Mouse (Mus musculus) hindbrain, embryonic 13.5 days (tissue): ENCODE measurements around the gene Wfdc1. TPM values are rescaled to one million over a fixed set of nuclear protein-coding genes. Genes with fewer than 3 reads are reported as not detected.

Experiments used
- ATAC-seq: fragments of 200-750 bp; cut with Nextera tagmentation; 2 replicates; pipeline ENCODE4 v1.8.0; 2017; ENCODE audit warnings: moderate TSS enrichment; ENCODE audit not compliant: low FRiP score
- H3K27ac ChIP-seq: fragments of 300-500 bp; sonication (generic); 2 replicates; pipeline ENCODE4 v1.5.1; 2015; ENCODE audit warnings: inconsistent platforms, mild to moderate bottlenecking, moderate library complexity
- H3K27me3 ChIP-seq: fragments of 300-500 bp; sonication (generic); 2 replicates; pipeline ENCODE4 v1.6.1; 2015; ENCODE audit warnings: mild to moderate bottlenecking, inconsistent platforms
- H3K36me3 ChIP-seq: fragments of 300-500 bp; sonication (generic); 2 replicates; pipeline ENCODE4 v1.6.1; 2015; ENCODE audit warnings: mild to moderate bottlenecking, inconsistent platforms
- H3K4me1 ChIP-seq: fragments of 300-500 bp; sonication (generic); replicated peaks from 2 replicates; pipeline ENCODE4 v1.6.1; 2015; ENCODE audit warnings: inconsistent platforms
- H3K4me2 ChIP-seq: fragments of 300-500 bp; sonication (generic); 2 replicates; pipeline ENCODE4 v1.6.1; 2015; ENCODE audit warnings: inconsistent platforms, mild to moderate bottlenecking, moderate library complexity
- H3K4me3 ChIP-seq: fragments of 300-500 bp; sonication (generic); 2 replicates; pipeline ENCODE4 v1.5.1; 2015; ENCODE audit warnings: mild to moderate bottlenecking, inconsistent platforms
- H3K9ac ChIP-seq: fragments of 300-500 bp; sonication (generic); 2 replicates; pipeline ENCODE4 v1.6.1; 2015; ENCODE audit warnings: mild to moderate bottlenecking, inconsistent platforms
- H3K9me3 ChIP-seq: fragments of 300-500 bp; sonication (generic); 2 replicates; pipeline ENCODE4 v1.6.1; 2016; ENCODE audit warnings: inconsistent platforms
- WGBS: fragments of 180-500 bp; shearing (Covaris S2); methylation state at CpG from one replicate; pipeline ENCODE4 v1.1.7; 2015; 5-methylcytosine and 5-hydroxymethylcytosine counted together
- polyA plus RNA-seq: library from polyadenylated mRNA; unstranded; fragments of >200 nt; fragmentation: Nextera tagmentation; extraction: Ambion mirVana; gene quantifications from 2 replicates; pipeline ENCODE4 v1.2.1, GENCODE M21; 2015

The Wfdc1 gene
- polyA plus RNA-seq: 3.3 and 3.5 TPM in 2 replicates

DNA sequence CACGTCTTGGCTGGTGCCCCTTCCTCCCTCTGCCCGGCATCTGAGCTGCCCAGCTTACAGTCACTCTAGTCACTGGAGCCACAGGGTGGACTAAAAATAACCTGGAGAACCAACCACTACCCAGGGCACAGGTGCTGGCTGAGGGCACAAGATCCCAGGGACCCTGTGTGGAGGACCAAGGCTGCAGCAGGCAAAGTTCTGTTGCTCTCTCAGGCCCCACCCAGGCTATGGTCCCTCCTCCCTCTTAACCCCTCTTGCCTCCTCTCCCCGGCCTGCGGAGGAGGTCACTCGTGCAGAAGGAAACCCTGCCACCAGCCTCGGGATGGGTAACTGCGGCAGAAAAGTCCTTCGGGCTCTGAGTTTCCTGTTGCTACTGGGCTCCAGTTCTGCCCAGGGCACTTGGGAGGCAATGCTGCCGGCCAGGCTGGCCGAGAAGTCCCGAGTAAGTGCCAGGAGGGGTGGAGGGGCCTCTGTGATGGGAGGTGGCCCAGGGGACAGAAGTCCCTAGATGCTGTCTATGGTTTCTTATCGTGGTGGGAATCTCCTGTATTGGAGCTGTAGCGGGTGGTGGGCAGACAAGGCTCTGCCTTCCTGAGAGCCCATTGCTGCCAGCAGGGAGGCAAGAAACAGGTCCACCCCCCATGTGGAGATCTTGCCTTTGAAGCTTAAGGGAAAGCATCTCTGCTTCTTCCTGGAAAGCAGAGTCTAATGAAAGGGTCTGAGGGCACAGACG, at the start of gene Wfdc1:
Wfdc1 (plus strand) TSS at position 147 of the 733 bp plus-strand sequence.
- Histone ChIP-seq H3K9me3 (no peaks in the 10 kb centered on the region), H3K27ac (no peak within 1 kb of the TSS), H3K27me3 (peaks cover 12% of the 10 kb centered on the region; the same call in 1 of the 2 replicates), H3K4me1 (peaks cover 6% of the 10 kb centered on the region), H3K36me3 (no peaks in the 10 kb centered on the region), H3K4me2 (no peak within 1 kb of the TSS), H3K9ac (no peak within 1 kb of the TSS), H3K4me3 (no peak within 1 kb of the TSS)
- WGBS: 23% methylated on average over 14 of the region's 14 CpGs
- ATAC-seq: no peak

GRCm38 (mm10) chr8:119616811-119617210, 49.4 kb upstream of the Wfdc1 start:
- Histone ChIP-seq H3K4me1 (no peaks in the 10 kb centered on the region), H3K9ac (no peak overlapping the region), H3K4me2 (no peak overlapping the region), H3K4me3 (no peak overlapping the region), H3K36me3 (no peaks in the 10 kb centered on the region), H3K9me3 (no peaks in the 10 kb centered on the region), H3K27me3 (no peaks in the 10 kb centered on the region), H3K27ac (no peak overlapping the region)
- 91% methylated on average over 4 of the region's 4 CpGs for WGBS
- no peak for ATAC-seq

GRCm38 (mm10) chr8:119617586-119617985, 48.6 kb upstream of the Wfdc1 start:
- ATAC-seq: no peak
- WGBS: 86% methylated on average over 5 of the region's 5 CpGs
- Histone ChIP-seq H3K4me2 (no peak overlapping the region), H3K27me3 (no peaks in the 10 kb centered on the region), H3K9me3 (no peaks in the 10 kb centered on the region), H3K9ac (no peak overlapping the region), H3K4me1 (no peaks in the 10 kb centered on the region), H3K27ac (no peak overlapping the region), H3K4me3 (no peak overlapping the region), H3K36me3 (no peaks in the 10 kb centered on the region)

GRCm38 (mm10) chr8:119618887-119619286, 47.3 kb upstream of the Wfdc1 start:
- Histone ChIP-seq H3K4me1 (no peaks in the 10 kb centered on the region), H3K27me3 (0 out of 2 replicates have a peak, but pooled peaks cover 1% of the 10 kb centered on the region), H3K9ac (no peak overlapping the region), H3K27ac (no peak overlapping the region), H3K9me3 (no peaks in the 10 kb centered on the region), H3K4me2 (no peak overlapping the region), H3K36me3 (no peaks in the 10 kb centered on the region), H3K4me3 (no peak overlapping the region)
- no peak for ATAC-seq
- 73% methylated on average over 5 of the region's 5 CpGs for WGBS

- Histone ChIP-seq H3K27ac (no peak overlapping the region), H3K36me3 (no peaks in the 10 kb centered on the region), H3K4me2 (no peak overlapping the region), H3K9ac (no peak overlapping the region), H3K9me3 (no peaks in the 10 kb centered on the region), H3K4me3 (no peak overlapping the region), H3K27me3 (0 out of 2 replicates have a peak, but pooled peaks cover 3% of the 10 kb centered on the region), H3K4me1 (no peaks in the 10 kb centered on the region)
- whole genome bisulfite sequencing: 77% methylated on average over 6 of the region's 6 CpGs
- no peak for ATAC-seq
These were observed 45.9 kb upstream of the Wfdc1 start for GRCm38 (mm10) chr8:119620116-119620840.

DNA sequence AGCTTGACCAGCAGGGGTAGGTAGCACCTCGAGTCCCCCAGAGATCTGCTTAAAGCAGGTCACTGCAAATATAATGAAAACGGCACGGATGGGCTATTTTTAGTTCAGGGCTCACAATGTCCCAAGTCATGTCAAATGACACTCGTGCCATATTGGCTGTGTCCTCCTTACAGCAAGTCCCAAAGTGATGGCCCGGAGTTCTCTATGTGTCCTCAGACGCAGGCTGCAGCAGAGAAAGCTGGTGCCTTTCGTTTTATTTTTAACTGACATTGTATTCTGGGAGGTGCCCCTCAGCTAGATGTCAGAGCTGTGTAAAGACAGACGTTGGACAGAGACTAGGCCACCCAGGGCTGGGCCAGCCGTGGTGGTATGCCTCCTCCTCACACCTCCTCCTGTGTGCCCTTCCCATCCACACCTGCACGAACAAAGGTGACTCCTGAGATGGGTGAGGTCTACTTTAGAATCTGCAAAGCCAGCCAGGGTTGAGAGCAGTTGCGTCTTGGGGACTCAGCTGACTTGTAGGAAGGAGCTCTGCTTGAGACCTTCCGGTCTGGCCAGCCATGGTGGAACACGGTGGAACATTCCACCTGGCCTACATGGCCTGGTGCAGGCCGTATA, 45.2 kb upstream of the Wfdc1 start:
- no peaks in the 10 kb centered on the region for H3K36me3 ChIP-seq
- H3K4me3 ChIP-seq: no peak overlapping the region
- WGBS: 90% methylated on average over 14 of the region's 14 CpGs
- no peak overlapping the region for H3K9ac ChIP-seq
- H3K4me1 ChIP-seq: 0 out of 2 replicates have a peak, but pooled peaks cover 2% of the 10 kb centered on the region
- H3K27me3 ChIP-seq: 0 out of 2 replicates have a peak, but pooled peaks cover 3% of the 10 kb centered on the region
- no peak for ATAC-seq
- H3K4me2 ChIP-seq: no peak overlapping the region
- H3K9me3 ChIP-seq: no peaks in the 10 kb centered on the region
- H3K27ac ChIP-seq: no peak overlapping the region

GRCm38 (mm10) chr8:119622555-119622954, 43.6 kb upstream of the Wfdc1 start:
- Histone ChIP-seq H3K36me3 (no peaks in the 10 kb centered on the region), H3K27ac (no peak overlapping the region), H3K27me3 (0 out of 2 replicates have a peak, but pooled peaks cover 3% of the 10 kb centered on the region), H3K9me3 (no peaks in the 10 kb centered on the region), H3K4me3 (no peak overlapping the region), H3K9ac (no peak overlapping the region), H3K4me2 (no peak overlapping the region), H3K4me1 (peaks cover 4% of the 10 kb centered on the region; the same call in 1 of the 2 replicates)
- WGBS: 55% methylated on average over 4 of the region's 4 CpGs
- no peak for ATAC-seq

GRCm38 (mm10) chr8:119623061-119623460, 43.1 kb upstream of the Wfdc1 start:
- Histone ChIP-seq H3K4me3 (no peak overlapping the region), H3K4me1 (peaks cover 9% of the 10 kb centered on the region), H3K9me3 (no peaks in the 10 kb centered on the region), H3K27ac (no peak overlapping the region), H3K4me2 (no peak overlapping the region), H3K9ac (no peak overlapping the region), H3K36me3 (no peaks in the 10 kb centered on the region), H3K27me3 (0 out of 2 replicates have a peak, but pooled peaks cover 3% of the 10 kb centered on the region)
- no peak for ATAC-seq
- WGBS: 85% methylated on average over 8 of the region's 8 CpGs

DNA sequence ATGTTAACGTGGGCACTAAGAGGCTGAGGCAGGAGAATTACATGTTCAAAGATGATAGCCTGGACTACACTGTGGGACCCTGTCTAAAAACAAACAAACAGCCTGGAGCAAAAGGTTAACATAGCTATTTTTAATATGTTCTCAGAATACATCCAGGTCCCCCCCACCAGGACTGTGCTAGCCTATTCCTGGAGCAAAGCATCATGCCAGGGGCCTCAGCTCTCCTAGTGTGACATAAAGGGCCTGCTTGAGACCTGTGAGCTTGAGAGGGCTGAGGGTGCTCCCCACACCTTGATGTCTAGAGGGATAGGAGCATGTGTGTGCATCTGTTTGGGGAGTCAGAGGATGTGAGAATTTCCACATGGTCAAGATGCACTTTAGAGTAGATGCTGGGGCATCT, 42.4 kb upstream of the Wfdc1 start:
- no peak overlapping the region for H3K27ac ChIP-seq
- no peak for ATAC-seq
- H3K9ac ChIP-seq: no peak overlapping the region
- H3K4me2 ChIP-seq: no peak overlapping the region
- peaks cover 10% of the 10 kb centered on the region for H3K4me1 ChIP-seq
- no peaks in the 10 kb centered on the region for H3K36me3 ChIP-seq
- H3K4me3 ChIP-seq: no peak overlapping the region
- WGBS: 83% methylated on average over 1 of the region's 1 CpGs
- 0 out of 2 replicates have a peak, but pooled peaks cover 3% of the 10 kb centered on the region for H3K27me3 ChIP-seq
- H3K9me3 ChIP-seq: no peaks in the 10 kb centered on the region

DNA sequence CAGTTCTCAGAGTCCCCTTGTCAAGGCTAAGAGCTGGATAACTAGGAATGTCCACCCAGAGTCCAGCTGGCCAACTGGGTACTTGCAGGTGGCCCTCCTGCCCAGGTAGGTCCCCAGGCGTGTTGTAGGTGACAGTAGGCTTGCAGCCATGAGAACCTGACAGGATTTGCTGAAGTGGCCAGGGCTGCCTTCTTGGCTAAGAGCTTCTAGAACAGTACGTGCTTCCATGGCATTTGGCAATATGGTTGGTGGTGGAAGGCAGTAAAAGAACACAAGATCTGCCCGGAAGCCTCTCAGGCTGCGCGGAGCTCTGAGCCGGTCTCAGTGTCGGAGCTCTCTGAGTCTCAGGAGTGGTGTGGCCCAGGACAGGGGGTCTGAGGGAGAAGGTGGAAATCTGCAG, 41.2 kb upstream of the Wfdc1 start:
- H3K9me3 ChIP-seq: no peaks in the 10 kb centered on the region
- no peak overlapping the region for H3K9ac ChIP-seq
- H3K36me3 ChIP-seq: no peaks in the 10 kb centered on the region
- no peak overlapping the region for H3K27ac ChIP-seq
- H3K27me3 ChIP-seq: 0 out of 2 replicates have a peak, but pooled peaks cover 3% of the 10 kb centered on the region
- ATAC-seq: no peak
- no peak overlapping the region for H3K4me2 ChIP-seq
- 90% methylated on average over 7 of the region's 7 CpGs for WGBS
- H3K4me1 ChIP-seq: peaks cover 10% of the 10 kb centered on the region
- H3K4me3 ChIP-seq: no peak overlapping the region

GRCm38 (mm10) chr8:119625788-119626187, 40.4 kb upstream of the Wfdc1 start:
- no peak overlapping the region for H3K27ac ChIP-seq
- H3K4me2 ChIP-seq: no peak overlapping the region
- H3K4me1 ChIP-seq: peaks cover 13% of the 10 kb centered on the region
- H3K36me3 ChIP-seq: no peaks in the 10 kb centered on the region
- 0 out of 2 replicates have a peak, but pooled peaks cover 3% of the 10 kb centered on the region for H3K27me3 ChIP-seq
- no peak overlapping the region for H3K4me3 ChIP-seq
- H3K9me3 ChIP-seq: no peaks in the 10 kb centered on the region
- H3K9ac ChIP-seq: no peak overlapping the region
- 77% methylated on average over 22 of the region's 22 CpGs for WGBS
- no peak for ATAC-seq

DNA sequence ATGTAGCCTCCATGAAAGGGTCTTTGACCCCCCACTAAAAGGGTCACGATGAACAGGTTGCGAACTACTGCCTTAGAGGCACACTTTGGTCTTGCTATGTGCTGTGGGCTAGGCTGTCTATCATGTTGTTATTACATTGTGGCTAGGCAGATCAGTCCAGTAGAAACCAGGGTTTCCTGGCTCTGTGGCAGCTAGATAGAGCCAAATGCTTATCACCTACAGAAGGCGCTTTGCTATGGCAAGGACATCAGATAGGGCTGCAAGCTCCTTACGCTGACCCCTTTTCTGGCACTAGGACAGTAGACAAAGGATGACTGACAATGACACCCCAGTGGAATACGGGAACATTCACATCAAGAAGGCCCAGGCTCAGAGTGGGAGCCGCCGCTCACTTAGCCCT, 39.0 kb upstream of the Wfdc1 start:
- H3K4me2 ChIP-seq: no peak overlapping the region
- no peak overlapping the region for H3K27ac ChIP-seq
- H3K9me3 ChIP-seq: no peaks in the 10 kb centered on the region
- ATAC-seq: no peak
- H3K36me3 ChIP-seq: no peaks in the 10 kb centered on the region
- no peak overlapping the region for H3K4me3 ChIP-seq
- no peak overlapping the region for H3K9ac ChIP-seq
- H3K4me1 ChIP-seq: peaks cover 22% of the 10 kb centered on the region
- 78% methylated on average over 7 of the region's 7 CpGs for WGBS
- 0 out of 2 replicates have a peak, but pooled peaks cover 3% of the 10 kb centered on the region for H3K27me3 ChIP-seq
